Mouse (Mus musculus) limb, embryonic 13.5 days (tissue): Measurements from ENCODE around the gene Grap2. TPM values are rescaled to one million over a fixed set of nuclear protein-coding genes. Genes with fewer than 3 reads are reported as not detected.

Experiments used
- ATAC-seq: fragments of 200-750 bp; cut with Nextera tagmentation; 2 replicates; pipeline ENCODE4 v1.8.0; 2017; ENCODE audit warnings: low read depth, moderate number of reproducible peaks, moderate TSS enrichment; ENCODE audit not compliant: low FRiP score
- H3K27ac ChIP-seq: fragments of 300-500 bp; sonication (generic); 2 replicates; pipeline ENCODE4 v1.5.1; 2015; ENCODE audit warnings: inconsistent platforms, mild to moderate bottlenecking, moderate library complexity
- H3K27me3 ChIP-seq: fragments of 300-500 bp; sonication (generic); 2 replicates; pipeline ENCODE4 v1.6.1; 2015; ENCODE audit warnings: mild to moderate bottlenecking, inconsistent platforms
- H3K36me3 ChIP-seq: fragments of 300-500 bp; sonication (generic); 2 replicates; pipeline ENCODE4 v1.6.1; 2015; ENCODE audit warnings: inconsistent platforms, mild to moderate bottlenecking, moderate library complexity
- H3K4me1 ChIP-seq: fragments of 300-500 bp; sonication (generic); 2 replicates; pipeline ENCODE4 v1.6.1; 2015; ENCODE audit warnings: inconsistent platforms
- H3K4me2 ChIP-seq: fragments of 300-500 bp; sonication (generic); replicated peaks from 2 replicates; pipeline ENCODE4 v1.6.1; 2015; ENCODE audit warnings: inconsistent platforms, mild to moderate bottlenecking, moderate library complexity
- H3K4me3 ChIP-seq: fragments of 300-500 bp; sonication (generic); 2 replicates; pipeline ENCODE4 v1.5.1; 2015; ENCODE audit warnings: moderate library complexity, mild to moderate bottlenecking, inconsistent platforms
- H3K9ac ChIP-seq: fragments of 300-500 bp; sonication (generic); 2 replicates; pipeline ENCODE4 v1.6.1; 2015; ENCODE audit warnings: mild to moderate bottlenecking, inconsistent platforms
- H3K9me3 ChIP-seq: fragments of 300-500 bp; sonication (generic); 2 replicates; pipeline ENCODE4 v1.6.1; 2016; ENCODE audit warnings: inconsistent platforms
- WGBS: fragments of 180-500 bp; shearing (Covaris S2); methylation state at CpG from one replicate; pipeline ENCODE4 v1.1.7; 2015; 5-methylcytosine and 5-hydroxymethylcytosine counted together
- polyA plus RNA-seq: library from polyadenylated mRNA; unstranded; fragments of >200 nt; fragmentation: Nextera tagmentation; extraction: Ambion mirVana; gene quantifications from 2 replicates; pipeline ENCODE4 v1.2.1, GENCODE M21; 2015

The Grap2 gene
- polyA plus RNA-seq, 1 experiment from 2014 or later: 0.93 TPM

DNA sequence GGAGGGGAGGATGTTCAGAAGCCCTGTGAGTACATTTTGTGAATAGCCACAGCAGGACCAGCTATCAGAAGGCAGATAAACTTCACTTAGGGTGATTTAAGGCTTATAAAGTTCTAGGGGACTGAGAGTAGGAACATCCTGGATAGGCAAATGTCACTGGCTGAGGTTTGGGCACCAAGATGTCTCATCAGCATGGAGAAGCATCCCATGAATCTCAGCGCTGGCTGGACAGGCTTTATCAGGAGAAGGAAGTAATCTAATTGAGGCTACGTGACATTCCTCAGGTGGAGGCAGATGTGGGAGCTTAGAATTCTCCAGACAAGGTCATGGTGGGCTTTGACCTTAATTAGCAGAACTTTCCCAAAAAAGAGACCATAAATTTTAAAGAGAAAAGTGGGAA is 16.4 kb upstream of the Grap2 start:
- WGBS: 65% methylated on average over 2 of the region's 2 CpGs
- H3K4me1 ChIP-seq: no peaks in the 10 kb centered on the region
- ATAC-seq: no peak

DNA sequence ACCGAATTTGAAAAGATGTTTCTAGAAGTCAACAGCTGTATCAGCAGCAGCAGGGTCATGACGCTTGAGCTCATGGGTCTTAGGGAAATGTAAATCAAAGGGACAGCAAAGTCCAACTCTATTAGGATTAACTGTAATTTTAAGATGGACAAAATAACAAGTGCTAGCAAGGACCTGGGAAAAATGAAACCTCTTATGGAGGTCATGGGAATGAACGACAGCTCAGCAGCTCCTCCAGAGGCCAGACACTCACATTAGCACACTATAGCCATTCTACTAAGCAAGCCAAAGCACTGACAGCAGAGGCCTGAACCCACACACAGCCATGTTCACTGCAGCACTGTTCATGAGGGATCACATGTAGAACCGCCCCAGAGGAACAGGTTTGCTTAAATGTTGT is 14.6 kb upstream of the Grap2 start:
- Histone ChIP-seq H3K27ac (no peak overlapping the region), H3K27me3 (no peaks in the 10 kb centered on the region), H3K9me3 (no peaks in the 10 kb centered on the region), H3K36me3 (no peaks in the 10 kb centered on the region), H3K4me3 (no peak overlapping the region), H3K9ac (no peak overlapping the region), H3K4me1 (no peaks in the 10 kb centered on the region), H3K4me2 (no peak overlapping the region)
- WGBS: 69% methylated on average over 4 of the region's 4 CpGs
- no peak for ATAC-seq

More for the DNA sequence above, 16.4 kb upstream of the Grap2 start:
- no peaks in the 10 kb centered on the region for H3K36me3 ChIP-seq
- H3K9ac ChIP-seq: no peak overlapping the region
- H3K9me3 ChIP-seq: no peaks in the 10 kb centered on the region
- no peak overlapping the region for H3K4me2 ChIP-seq
- H3K27ac ChIP-seq: no peak overlapping the region
- H3K27me3 ChIP-seq: no peaks in the 10 kb centered on the region
- no peak overlapping the region for H3K4me3 ChIP-seq

DNA sequence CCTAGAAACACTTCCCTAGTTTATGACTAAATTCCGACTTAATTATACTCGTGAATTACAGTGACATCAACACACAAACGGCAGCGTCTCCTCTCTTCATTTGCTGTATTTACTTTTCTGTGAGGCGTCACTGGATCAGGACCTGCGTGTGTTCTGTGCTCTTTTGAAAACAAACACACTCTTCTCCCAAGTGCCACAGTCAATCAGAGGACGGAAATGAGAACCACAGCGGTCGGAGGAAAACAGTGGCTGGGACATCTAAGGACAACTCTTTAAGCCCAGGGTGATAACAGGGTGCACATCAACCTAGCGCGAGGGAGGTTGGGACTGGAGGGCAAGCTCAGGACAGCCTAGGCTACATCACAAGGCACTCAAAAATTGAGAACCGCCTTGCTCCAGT is 12.9 kb upstream of the Grap2 start:
- no peaks in the 10 kb centered on the region for H3K27me3 ChIP-seq
- H3K9me3 ChIP-seq: no peaks in the 10 kb centered on the region
- H3K4me2 ChIP-seq: no peak overlapping the region
- H3K36me3 ChIP-seq: no peaks in the 10 kb centered on the region
- 53% methylated on average over 12 of the region's 12 CpGs for WGBS
- no peak overlapping the region for H3K4me3 ChIP-seq
- ATAC-seq: no peak
- H3K9ac ChIP-seq: no peak overlapping the region
- H3K4me1 ChIP-seq: no peaks in the 10 kb centered on the region
- H3K27ac ChIP-seq: no peak overlapping the region

DNA sequence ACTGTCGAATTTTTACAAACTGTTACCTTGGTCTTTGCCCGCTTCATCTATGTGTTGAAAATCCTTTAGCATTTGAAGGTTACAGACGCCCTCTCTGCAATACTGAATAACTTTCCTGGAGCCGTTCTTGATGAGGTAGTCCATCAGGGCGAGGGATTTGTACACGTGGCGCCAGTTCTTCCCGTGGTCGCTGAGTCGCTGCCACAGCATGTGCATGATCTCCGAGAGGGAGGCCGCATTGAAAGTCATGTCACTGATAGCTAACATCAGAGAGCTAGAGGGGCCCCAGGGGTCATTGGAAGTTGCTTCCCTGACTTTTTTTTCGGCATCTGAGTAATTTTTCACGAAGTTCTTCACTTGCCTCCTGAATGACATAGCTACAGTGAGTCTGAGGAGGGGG is 12.4 kb upstream of the Grap2 start:
- Histone ChIP-seq H3K9ac (no peak overlapping the region), H3K4me3 (no peak overlapping the region), H3K27ac (no peak overlapping the region), H3K4me2 (no peak overlapping the region), H3K36me3 (no peaks in the 10 kb centered on the region), H3K27me3 (no peaks in the 10 kb centered on the region), H3K9me3 (no peaks in the 10 kb centered on the region), H3K4me1 (no peaks in the 10 kb centered on the region)
- 58% methylated on average over 14 of the region's 14 CpGs for whole genome bisulfite sequencing
- no peak for ATAC-seq

DNA sequence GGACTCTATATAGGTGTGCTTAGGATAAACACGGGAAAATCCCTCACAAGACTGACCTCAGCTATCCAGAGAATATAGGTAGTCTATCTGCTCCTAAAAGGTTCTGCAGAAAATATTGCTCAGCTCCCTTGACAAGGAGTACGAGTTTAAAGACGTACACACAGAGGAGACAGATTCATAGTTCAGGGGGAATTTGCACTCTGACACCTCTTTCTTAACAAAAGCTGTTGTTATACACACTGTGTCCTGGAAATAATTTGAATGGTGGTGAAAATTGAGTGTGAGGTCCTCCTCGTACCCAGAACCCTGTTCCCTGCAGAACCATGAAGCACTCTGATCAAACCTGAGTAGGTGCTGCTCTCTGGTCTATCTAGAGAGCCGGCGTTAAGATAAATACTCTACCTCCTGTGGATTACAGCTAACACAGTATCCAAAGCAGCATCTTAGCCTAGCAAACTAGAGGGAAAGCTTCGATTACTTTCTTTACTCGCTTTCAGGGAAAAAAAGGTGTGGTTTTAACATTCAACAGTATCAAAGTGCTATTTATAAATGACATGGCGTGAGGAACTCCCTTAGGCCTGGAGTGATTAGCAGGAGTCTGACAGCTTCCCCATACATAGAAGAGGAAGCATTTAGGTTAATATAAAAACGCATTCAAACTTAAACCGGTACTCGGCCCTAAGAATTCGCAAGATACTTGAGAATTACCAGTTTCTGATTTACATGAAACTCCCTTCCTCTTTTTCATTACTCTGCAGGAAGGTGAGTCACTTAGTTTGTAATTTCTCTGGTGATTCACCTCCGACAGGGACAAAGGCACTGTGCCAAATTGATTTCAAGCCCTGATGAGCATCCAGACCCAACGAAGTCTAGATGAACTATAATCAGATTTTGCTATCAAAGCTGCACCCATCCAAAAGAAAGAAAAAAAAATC is 11.5 kb upstream of the Grap2 start:
- 71% methylated on average over 15 of the region's 15 CpGs for WGBS
- H3K4me1 ChIP-seq: no peaks in the 10 kb centered on the region

DNA sequence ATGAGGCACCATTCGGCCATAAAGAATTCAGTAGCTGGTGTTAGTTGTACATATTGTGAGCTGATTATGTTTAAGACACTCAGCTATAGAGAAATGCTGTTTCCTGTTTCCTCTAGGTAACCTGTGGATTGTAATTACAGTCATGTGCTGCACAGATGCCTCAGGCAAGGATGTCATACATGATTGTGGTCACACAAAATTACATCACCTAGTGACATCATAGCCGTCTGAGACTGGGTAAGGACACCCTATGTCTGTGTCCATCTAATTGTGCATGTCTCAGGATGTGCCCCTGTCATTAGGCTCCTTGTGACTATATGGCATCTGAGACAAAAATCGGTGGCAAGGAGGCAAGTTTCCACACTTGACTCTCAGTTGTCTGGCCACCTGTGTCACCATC is 9.9 kb upstream of the Grap2 start:
- Histone ChIP-seq H3K9me3 (no peaks in the 10 kb centered on the region), H3K27ac (no peak overlapping the region), H3K4me1 (no peaks in the 10 kb centered on the region), H3K9ac (no peak overlapping the region), H3K4me2 (no peak overlapping the region), H3K27me3 (no peaks in the 10 kb centered on the region), H3K4me3 (no peak overlapping the region), H3K36me3 (no peaks in the 10 kb centered on the region)
- no peak for ATAC-seq
- 62% methylated on average over 3 of the region's 3 CpGs for WGBS

More for the DNA sequence above, 11.5 kb upstream of the Grap2 start:
- H3K27me3 ChIP-seq: no peaks in the 10 kb centered on the region
- H3K4me3 ChIP-seq: no peak overlapping the region
- H3K9ac ChIP-seq: no peak overlapping the region
- H3K9me3 ChIP-seq: no peaks in the 10 kb centered on the region
- no peak overlapping the region for H3K4me2 ChIP-seq
- no peaks in the 10 kb centered on the region for H3K36me3 ChIP-seq
- no peak for ATAC-seq
- no peak overlapping the region for H3K27ac ChIP-seq

DNA sequence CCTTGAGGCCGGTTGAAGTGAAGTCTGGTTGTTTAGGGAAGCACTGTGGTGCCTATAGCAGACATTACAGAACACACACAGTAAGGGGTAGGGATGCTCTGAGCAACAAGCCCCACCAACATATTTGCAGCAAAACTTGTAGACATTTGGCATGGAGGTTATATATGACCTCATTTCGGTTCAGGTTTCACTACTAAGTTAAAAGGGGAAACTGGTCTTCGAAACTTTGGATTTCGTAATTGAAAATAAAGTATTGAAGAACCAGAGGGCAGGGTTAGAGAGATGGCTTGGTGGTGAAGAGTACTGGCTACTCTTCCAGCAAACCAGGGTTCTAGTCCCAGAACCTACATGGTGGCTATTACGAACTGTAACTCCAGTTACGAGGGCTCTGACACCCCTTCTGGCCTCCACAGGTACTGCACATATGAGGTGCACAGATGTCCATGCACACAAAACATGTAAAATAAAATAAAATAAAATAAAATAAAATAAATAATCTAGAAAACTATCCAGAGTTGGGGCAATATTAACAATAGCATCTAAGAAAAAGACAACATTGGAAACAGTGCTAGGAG is 8.7 kb upstream of the Grap2 start:
- H3K9ac ChIP-seq: no peak overlapping the region
- no peak overlapping the region for H3K4me2 ChIP-seq
- no peak overlapping the region for H3K27ac ChIP-seq
- H3K4me1 ChIP-seq: no peaks in the 10 kb centered on the region
- ATAC-seq: no peak
- H3K27me3 ChIP-seq: no peaks in the 10 kb centered on the region
- WGBS: 86% methylated on average over 6 of the region's 6 CpGs
- H3K36me3 ChIP-seq: no peaks in the 10 kb centered on the region
- no peak overlapping the region for H3K4me3 ChIP-seq
- no peaks in the 10 kb centered on the region for H3K9me3 ChIP-seq

DNA sequence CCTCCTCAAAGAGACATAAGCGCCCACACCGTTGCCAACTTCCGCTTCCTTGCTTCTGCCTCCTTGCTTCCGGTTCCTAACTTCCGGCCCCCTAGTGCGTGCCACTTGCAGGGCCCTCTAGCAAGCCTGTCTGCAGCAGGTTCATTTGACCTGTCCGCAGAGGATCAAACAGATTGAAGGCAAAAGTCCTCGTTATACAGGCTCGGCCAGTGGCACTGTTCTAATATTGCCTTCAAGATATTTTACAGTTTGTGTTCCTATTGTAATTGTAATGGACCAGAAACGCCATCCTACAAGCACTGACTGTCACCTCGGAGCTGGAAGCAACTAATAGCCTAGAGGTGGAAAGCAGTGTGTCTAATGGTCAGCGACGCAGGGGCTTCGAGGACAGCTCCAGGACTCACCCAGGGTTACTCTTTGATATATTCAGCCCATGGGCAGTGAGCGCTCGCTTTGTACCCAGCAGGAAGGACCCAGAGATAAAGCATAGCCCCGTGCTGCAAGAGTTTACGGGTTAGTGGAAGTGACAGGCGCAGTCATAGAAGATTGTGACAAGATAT is 7.2 kb upstream of the Grap2 start, which contains the start of gene Enthd1:
Gene Enthd1, minus strand, starts transcription at position 51 of the 560 bp plus-strand sequence.
- 80% methylated on average over 19 of the region's 19 CpGs for WGBS
- H3K4me1 ChIP-seq: no peaks in the 10 kb centered on the region
- no peak for ATAC-seq
- no peak within 1 kb of the TSS for H3K27ac ChIP-seq
- H3K9ac ChIP-seq: no peak within 1 kb of the TSS
- H3K4me3 ChIP-seq: no peak within 1 kb of the TSS
- no peak within 1 kb of the TSS for H3K4me2 ChIP-seq
- no peaks in the 10 kb centered on the region for H3K36me3 ChIP-seq
- no peaks in the 10 kb centered on the region for H3K9me3 ChIP-seq
- H3K27me3 ChIP-seq: no peaks in the 10 kb centered on the region

DNA sequence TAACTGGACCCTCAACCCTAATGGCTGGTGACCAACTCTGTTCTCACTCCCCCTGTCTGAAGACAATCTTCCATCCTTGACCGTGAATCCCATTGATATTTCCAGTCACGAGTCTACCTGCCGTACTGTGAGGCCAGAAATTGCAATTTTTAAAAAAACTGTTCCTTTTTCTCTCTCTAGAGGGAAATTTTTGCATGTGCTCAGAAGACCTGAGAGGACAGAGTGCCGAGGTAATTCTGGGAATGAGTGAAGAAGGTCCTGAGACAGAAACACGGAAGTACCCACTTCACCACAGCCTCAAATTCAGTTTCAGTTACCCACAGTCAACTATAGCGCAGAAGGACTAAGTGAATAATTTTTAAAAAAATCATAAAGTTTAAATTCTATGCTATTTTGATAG is 5.7 kb upstream of the Grap2 start:
- H3K9me3 ChIP-seq: no peaks in the 10 kb centered on the region
- no peak for ATAC-seq
- 87% methylated on average over 6 of the region's 6 CpGs for WGBS
- H3K27me3 ChIP-seq: no peaks in the 10 kb centered on the region
- H3K4me1 ChIP-seq: no peaks in the 10 kb centered on the region
- H3K4me3 ChIP-seq: no peak overlapping the region
- H3K9ac ChIP-seq: no peak overlapping the region
- no peak overlapping the region for H3K4me2 ChIP-seq
- no peaks in the 10 kb centered on the region for H3K36me3 ChIP-seq
- no peak overlapping the region for H3K27ac ChIP-seq

DNA sequence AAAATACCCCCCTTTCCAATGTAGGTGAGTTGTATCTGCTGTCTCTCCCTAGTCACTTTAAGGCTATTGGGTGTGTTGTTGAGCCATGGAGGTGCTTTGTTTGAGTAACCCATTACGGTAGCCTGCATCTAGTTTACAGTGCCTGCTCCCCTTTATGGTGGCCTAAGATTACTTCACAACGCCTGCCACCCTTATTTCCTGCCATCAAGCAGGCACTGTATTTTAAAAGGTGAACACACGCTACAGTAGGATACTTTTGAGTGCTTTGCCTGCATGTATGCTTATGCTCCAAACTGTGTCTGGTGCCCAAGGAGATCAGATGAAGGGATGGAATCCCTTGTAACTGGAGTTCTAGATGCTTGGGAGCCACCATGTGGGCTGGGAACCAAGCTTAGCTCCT is 5.3 kb upstream of the Grap2 start:
- Histone ChIP-seq H3K27ac (no peak overlapping the region), H3K4me2 (no peak overlapping the region), H3K36me3 (no peaks in the 10 kb centered on the region), H3K9ac (no peak overlapping the region), H3K4me3 (no peak overlapping the region), H3K4me1 (no peaks in the 10 kb centered on the region), H3K9me3 (no peaks in the 10 kb centered on the region), H3K27me3 (no peaks in the 10 kb centered on the region)
- 48% methylated on average over 3 of the region's 3 CpGs for WGBS
- no peak for ATAC-seq

DNA sequence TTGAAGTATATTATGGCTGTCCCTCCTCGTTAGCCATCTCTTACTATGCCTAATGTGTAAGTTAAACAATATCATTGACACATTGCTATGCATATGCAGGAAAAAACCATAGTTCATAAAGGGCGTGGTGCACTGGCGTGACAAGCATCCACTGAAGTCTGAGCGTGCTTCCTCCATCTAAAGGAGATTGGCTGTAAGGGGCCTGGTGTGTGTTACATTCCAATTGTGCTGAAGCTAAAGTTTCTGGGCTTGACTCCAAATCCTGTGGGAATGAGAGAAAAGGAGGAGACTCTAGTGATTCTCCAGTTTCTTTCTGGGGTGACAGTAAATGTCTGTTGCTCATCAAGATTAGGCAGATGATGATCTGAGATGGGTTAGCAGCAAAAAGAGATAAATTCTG is 4.7 kb upstream of the Grap2 start:
- no peak overlapping the region for H3K4me3 ChIP-seq
- H3K4me1 ChIP-seq: no peaks in the 10 kb centered on the region
- no peak overlapping the region for H3K4me2 ChIP-seq
- H3K27me3 ChIP-seq: 0 out of 2 replicates have a peak, but pooled peaks cover 5% of the 10 kb centered on the region
- no peaks in the 10 kb centered on the region for H3K9me3 ChIP-seq
- no peaks in the 10 kb centered on the region for H3K36me3 ChIP-seq
- no peak overlapping the region for H3K9ac ChIP-seq
- 63% methylated on average over 4 of the region's 4 CpGs for WGBS
- no peak for ATAC-seq
- H3K27ac ChIP-seq: no peak overlapping the region

DNA sequence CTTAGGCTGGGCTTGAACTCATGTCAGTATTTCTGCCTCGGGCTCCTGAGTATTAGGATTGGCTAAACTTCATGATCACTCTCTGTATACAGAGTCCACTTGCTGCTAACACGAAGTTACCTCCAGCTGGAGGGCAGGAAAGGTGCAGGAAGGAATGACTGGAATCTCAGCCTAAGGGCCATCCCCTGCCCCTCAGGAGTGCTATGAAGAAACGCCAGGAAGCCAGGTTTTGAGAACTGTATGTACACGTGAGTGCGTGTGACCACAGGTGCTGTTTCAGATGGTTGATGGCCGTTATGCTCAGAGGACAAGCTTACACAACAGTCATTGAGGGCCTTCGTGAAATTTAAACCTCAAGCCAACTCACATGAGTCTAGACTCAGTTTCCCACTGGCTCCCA is 3.2 kb upstream of the Grap2 start:
- no peak for ATAC-seq
- WGBS: 73% methylated on average over 7 of the region's 7 CpGs
- Histone ChIP-seq H3K27ac (no peak overlapping the region), H3K4me1 (no peaks in the 10 kb centered on the region), H3K27me3 (0 out of 2 replicates have a peak, but pooled peaks cover 6% of the 10 kb centered on the region), H3K9me3 (no peaks in the 10 kb centered on the region), H3K9ac (no peak overlapping the region), H3K4me2 (no peak overlapping the region), H3K4me3 (no peak overlapping the region), H3K36me3 (no peaks in the 10 kb centered on the region)
